Mouse (Mus musculus) forebrain, embryonic 14.5 days (tissue): ENCODE data around the gene Olfr1278. TPM values are rescaled to one million over a fixed set of nuclear protein-coding genes. Genes with fewer than 3 reads are reported as not detected.

Source experiments
- polyA plus RNA-seq: library from polyadenylated mRNA; unstranded; fragments of >200 nt; fragmentation: Nextera tagmentation; extraction: Ambion mirVana; gene quantifications from 2 replicates; pipeline ENCODE4 v1.2.1, GENCODE M21; 2014

Gene Olfr1278
- polyA plus RNA-seq, 1 experiment from 2014 or later, result not detected

Other genes starting within 250 kb of the Olfr1278 start
- gene Gm13941, start 184.2 kb upstream of the Olfr1278 start, polyA plus RNA-seq, result not detected in 2 replicates
- not detected in 2 replicates for gene Gm15130, start 137.2 kb upstream of the Olfr1278 start, polyA plus RNA-seq
- not detected in 2 replicates for gene 4930430A15Rik, start 60.5 kb upstream of the Olfr1278 start, polyA plus RNA-seq
- gene Olfr1275, start 54.9 kb upstream of the Olfr1278 start, polyA plus RNA-seq, result not detected in 2 replicates
- not detected in 2 replicates for gene Olfr1276, start 35.6 kb upstream of the Olfr1278 start, polyA plus RNA-seq
- gene Olfr1277, start 16.0 kb upstream of the Olfr1278 start, polyA plus RNA-seq, result not detected in 2 replicates
- gene Olfr1279, start 10.5 kb downstream of the Olfr1278 start, polyA plus RNA-seq, result not detected in 2 replicates
- gene Olfr1280, start 23.9 kb downstream of the Olfr1278 start, polyA plus RNA-seq, result not detected in 2 replicates
- not detected in 2 replicates for gene Olfr1281, start 36.4 kb downstream of the Olfr1278 start, polyA plus RNA-seq
- gene Olfr1282, start 45.9 kb downstream of the Olfr1278 start, polyA plus RNA-seq, result not detected in 2 replicates
- gene Olfr1283, start 76.7 kb downstream of the Olfr1278 start, polyA plus RNA-seq, result not detected in 2 replicates
- gene Olfr1284, start 85.4 kb downstream of the Olfr1278 start, polyA plus RNA-seq, result not detected in 2 replicates
- gene Olfr1286, start 133.0 kb downstream of the Olfr1278 start, polyA plus RNA-seq, result not detected in 2 replicates
- gene Olfr1287, start 159.0 kb downstream of the Olfr1278 start, polyA plus RNA-seq, result not detected in 2 replicates
- not detected in 2 replicates for gene Olfr1288, start 184.0 kb downstream of the Olfr1278 start, polyA plus RNA-seq
- gene Olfr1289, start 190.7 kb downstream of the Olfr1278 start, polyA plus RNA-seq, result not detected in 2 replicates
- not detected in 2 replicates for gene Olfr1290, start 203.7 kb downstream of the Olfr1278 start, polyA plus RNA-seq
- gene Olfr1291-ps1, start 207.0 kb downstream of the Olfr1278 start, polyA plus RNA-seq, result not detected in 2 replicates
- not detected in 2 replicates for gene Olfr1293-ps, start 235.1 kb downstream of the Olfr1278 start, polyA plus RNA-seq